Mouse (Mus musculus): ENCODE measurements around the gene Cdr2l.
A peak's percentile ranks its signal among the peaks of the same experiment; 100 is the strongest.

Gene Cdr2l

DNA sequence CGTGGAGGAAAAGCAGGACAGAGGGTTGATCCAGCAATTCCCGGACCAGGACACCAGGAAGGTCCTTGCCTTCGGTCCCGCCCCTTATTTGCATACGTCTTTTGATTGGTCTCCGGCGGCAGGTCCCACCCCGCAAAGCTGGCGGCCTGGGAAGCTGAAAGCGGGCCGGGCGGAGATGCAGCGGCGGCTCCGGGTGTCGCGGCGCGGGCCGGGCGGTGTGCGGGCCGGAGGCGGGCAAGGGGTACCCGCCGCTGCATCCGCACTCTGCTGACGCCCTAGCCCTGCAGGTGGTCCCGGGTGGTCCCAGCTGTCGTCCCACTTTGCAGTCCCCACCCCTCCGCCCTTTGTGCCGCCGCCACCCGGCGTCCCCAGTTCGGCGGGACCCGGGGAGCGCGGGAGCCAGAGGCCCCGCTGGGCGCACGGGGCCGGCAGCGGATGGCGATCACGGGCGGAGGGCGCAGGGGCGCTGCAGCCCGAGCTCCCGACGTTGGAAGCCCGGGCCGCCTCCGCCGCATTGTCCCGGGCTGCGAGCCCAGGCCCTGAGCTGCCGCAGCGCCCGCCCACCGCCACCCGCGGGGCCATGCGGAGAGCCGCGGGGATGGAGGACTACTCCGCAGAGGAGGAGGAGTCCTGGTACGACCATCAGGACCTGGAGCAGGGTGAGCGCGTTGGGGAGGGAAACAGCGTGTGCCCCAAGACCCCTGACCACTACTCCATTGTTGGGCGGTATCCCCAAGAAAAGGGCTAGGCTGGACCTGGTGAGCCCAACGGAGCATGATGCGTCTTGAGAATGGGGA, at the start of gene Cdr2l:
TSS of gene Cdr2l (plus strand) at position 174 of the 797 bp plus-strand sequence.
- DNase-seq = peak; percentile 93 to 97

DNA sequence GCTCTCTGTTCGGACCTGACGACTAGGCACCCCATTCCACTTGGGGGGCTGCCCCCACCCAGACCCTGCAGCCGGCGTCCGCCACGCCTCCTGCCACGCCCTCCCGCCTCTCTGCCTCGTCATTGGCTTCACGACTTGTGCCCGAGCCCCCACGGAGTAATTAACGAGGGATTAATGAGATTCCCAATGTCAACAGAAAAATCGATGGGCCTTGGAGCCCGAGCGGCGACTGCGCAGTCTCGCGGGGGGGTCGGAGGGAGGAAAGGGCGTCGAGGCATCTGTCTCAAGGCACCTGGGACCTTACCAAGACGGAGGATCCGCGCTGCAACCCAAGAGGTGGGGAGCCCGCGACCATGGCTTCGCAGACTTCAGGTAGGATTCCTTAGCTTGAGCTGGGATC, 47.2 kb upstream of the Cdr2l start, which contains the start of gene Otop3:
TSS of gene Otop3 (plus strand) at position 201 of the 400 bp plus-strand sequence.
- DNase-seq = no peak

DNA sequence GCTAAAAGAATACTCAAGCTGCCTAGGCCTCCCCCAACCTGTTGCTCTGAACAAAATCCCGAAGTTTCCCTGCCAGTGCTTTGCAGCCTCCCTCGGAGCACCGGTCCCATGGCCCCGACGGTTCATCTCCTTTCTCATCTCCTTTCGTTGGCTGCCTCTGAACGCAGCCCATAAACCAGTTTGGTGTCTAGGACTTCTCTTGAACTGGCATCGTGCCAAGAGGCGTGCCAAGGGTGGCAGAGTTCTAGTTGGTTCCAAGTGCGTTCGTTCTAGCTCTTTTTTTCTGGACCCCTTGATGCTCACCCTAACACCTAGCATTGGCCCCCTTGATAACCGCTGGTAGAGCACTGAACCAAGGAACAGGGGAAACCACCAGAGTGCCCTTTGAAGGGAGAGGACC, 46.5 kb upstream of the Cdr2l start:
- DNase-seq = no peak

DNA sequence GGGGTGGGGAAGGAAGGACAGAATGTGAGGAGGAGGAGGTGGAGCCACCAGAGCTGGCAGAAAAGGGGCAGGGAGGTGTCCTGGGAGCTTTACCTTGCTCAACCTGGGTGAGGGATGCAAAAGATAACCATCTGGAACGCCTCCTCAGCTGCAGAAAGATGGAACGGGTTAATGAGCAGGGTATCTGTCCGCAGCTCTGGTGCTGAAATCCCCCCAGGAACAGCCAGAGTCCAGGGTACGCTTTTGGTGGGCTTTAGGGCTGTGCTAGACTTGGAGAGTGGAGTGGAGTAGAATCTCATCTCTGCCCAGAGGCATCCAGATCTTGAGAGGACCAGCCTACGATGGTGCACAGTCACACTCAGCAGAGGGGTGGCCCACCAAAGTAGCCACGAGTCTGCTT, 45.6 kb upstream of the Cdr2l start:
- no peak for DNase-seq

DNA sequence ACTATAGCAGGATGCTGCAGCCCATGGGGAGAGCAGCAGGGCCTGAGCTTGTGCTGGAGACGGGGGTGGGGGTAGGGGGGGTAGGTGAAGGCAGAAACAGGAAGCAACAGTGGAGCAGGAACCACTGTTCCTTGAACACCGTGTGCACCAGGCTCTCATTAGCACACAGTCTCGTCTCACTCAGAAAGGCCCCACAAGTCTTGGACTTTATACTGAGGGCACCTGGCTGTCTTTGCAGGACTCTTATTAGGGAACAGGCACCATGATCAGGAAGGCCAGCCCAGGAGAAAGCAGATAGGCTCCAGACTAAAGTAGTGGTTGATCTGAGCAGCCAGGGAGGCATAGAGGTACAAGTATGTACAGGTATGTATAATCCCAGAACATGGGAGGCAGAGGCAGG, 44.4 kb upstream of the Cdr2l start:
- DNase-seq = no peak

DNA sequence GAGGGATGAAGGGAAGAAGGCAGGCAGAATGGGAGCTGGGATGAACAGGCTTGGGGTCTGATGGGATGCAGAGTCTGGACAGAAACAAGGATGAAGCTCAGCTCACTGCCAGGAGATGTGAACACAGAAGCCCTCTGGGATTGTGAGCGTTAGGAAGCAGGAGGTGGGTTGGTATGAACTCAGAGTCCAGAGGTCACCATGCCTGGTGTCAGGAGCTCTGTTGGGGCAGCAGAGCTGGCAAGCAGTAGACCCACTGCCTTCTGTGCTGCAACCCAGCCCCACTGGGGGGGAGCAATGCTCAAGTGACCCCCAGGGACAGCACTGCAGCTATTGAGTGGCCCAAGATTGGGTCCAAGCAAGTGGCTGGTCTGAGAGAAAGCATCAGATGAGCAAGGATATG, 43.9 kb upstream of the Cdr2l start:
- DNase-seq = no peak

DNA sequence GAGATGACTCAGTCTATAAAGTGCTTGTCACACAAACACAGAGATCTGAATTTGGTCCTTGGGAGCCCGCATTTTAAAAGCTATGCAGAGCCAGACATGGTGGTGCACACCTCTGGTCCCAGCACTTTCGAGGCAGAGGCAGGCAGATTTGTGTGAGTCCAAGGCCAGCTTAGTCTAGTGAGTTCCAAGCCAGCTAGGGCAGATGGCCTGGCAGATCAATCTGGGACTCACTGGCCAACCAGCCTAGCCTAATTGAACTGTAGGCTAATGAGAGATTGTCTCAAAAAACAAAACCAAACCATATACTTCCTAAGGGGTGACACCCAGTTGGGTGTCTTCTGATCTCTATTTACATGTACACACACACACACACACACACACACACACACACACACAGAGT, 40.5 kb upstream of the Cdr2l start:
- no peak for DNase-seq

DNA sequence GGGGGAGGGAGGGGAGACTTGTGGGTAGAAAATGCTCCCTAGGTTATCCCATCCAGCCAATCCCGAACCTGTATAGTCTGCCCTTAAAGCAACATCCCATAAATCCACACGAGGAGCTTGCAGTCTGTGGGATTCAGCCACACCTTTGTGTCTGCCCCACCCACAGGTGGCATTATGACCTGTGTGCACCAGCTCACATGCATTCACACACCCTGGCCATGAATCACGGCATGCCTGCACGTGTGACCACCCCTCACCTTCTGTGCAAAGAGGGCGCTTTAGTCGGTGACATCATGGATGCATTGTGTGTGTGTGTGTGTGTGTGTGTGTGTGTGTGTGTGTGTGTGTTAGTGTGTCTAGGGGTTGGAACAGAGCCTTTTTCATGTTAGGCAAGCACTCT, 39.9 kb upstream of the Cdr2l start:
- DNase-seq = no peak

DNA sequence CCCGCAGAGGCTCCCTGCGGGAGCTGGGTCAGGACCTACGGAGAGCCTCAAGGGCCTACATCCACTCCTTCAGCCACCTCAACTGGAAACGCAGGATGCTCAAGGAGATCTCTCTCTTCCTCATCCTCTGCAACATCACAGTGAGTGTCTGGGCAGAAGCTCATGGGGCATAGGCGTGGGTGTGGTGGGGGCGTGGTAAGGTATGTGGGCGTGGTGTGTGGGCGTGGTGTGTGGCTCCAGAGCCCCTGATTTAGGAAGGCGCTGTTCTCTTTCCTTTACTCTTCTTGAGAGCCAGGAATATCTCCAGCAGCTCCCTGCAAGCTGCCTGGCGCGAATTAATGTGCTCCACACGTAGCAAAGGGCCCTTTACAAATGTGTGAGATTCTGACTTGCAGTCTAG, 36.7 kb upstream of the Cdr2l start:
- no peak for DNase-seq

DNA sequence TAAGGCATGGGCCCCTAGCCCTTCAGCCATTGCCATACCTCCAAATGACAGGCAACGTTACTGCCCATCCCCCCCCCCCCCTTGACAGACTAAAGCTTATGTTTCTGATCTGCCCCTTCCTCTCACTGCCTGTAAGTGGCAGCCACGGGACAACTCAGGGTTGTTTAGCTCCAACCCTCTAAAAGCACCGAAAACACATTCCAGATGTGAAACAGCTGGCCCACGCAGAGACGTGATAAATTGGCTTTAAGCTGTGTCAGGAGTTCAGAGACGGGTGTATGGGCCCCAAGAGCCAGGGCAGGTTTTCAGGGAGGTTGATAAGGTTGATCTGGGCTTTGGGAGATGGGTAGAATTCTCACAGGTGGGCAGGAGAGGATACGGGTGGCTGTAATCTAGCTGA, 36.2 kb upstream of the Cdr2l start:
- DNase-seq = no peak

DNA sequence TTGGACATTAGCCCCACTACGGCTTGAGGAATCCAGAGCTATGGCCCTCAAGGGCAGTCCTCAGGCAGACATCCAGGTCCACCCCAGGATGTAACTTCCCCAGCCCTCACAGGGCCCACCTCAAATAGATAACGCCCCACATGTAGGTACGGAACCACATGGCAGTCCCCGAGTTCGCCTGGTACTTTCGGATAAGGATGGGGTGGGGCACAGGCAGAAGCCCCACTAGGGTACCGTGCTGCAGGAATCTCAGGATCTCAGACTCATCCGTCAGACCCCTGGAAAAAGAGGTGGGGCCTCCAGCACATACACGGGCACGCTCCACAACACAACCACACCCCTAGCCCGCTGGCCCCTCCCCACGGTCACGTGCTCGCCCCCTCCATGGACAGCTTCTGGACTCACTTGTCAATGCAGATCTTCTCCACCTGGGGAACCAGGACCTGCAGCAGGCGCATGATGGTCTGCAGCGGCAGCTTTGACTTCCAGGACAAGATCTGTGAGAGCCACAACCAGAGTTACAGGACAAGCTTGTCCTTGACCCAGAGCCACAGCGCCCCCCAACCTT, 33.0 kb upstream of the Cdr2l start:
- no peak for DNase-seq

DNA sequence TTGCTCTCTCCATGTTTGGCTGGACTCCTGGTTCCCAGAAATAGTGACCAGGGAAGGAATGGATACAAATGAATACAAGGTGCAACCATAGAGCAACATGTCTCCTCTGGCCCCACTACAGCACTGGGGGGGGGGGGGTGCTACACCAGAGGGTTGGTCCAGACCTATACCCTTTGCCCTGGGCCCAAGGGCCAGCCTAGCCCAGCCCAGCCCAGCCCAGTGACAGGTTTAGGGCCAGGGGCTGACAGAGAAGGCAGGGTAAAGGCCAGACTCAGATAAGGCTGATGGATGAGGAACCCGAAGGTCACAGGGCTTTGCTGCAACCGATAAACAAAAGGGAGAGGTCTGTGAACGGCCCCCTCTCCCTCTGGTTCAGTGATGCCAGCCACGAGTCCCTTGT, 31.7 kb upstream of the Cdr2l start:
- no peak for DNase-seq

DNA sequence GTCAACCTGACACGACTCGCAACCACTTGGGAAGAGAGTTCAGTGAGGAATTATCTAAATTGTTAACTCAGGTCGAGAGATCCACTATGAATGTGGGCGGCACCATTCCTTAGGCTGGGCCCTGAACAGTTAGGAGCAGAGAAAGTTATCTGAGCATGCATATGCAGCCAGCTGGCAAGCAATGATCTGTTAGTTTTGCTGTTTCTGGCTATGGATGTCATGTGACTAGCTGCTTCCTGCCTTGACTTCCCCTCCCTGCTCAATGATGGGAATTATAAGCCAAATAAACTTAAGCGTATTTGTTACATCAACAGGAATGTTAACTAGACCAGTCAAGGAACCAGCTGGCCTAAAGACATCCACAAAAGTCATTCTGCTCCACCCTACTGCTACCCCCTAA, 28.3 kb upstream of the Cdr2l start:
- DNase-seq = no peak

DNA sequence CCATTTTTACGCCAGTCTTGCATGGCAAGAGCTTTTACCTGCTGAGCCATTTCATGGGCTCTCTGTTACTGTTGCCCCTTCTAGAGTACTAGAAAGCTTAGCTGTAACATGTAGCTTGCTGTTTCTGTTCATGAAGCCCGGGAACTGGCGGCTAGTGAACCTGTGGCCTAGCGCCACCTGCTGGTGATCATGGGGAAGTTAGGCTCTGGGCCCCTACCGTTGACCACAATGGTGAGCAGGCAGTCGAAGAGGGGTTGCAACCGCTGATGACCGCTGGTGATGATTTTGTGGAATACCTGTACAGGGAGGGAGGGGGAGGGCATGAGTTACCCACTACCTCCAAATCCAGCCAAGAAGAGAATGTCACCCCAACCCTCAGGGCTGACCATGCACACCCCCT, 27.5 kb upstream of the Cdr2l start:
- DNase-seq = peak; percentile 75 to 86

DNA sequence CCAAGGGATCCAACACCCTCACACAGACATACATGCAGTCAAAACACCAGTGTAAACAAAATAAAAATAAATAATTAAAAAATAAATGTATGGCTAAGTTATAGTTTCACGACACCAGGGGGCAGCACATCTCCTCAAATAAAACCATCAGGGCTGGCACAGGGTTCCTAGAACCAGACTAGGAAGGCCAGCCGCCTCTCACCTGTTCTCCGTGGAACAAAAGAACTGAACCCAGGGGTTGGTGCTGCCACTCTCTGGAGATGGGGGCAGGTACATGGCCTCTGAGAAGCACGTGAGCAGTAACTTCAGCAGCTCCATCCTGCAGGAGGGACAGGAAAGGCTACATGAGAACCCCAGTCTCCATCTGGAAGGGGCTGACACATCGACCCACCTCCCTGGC, 23.2 kb upstream of the Cdr2l start:
- peak; percentile 82 to 90 for DNase-seq

DNA sequence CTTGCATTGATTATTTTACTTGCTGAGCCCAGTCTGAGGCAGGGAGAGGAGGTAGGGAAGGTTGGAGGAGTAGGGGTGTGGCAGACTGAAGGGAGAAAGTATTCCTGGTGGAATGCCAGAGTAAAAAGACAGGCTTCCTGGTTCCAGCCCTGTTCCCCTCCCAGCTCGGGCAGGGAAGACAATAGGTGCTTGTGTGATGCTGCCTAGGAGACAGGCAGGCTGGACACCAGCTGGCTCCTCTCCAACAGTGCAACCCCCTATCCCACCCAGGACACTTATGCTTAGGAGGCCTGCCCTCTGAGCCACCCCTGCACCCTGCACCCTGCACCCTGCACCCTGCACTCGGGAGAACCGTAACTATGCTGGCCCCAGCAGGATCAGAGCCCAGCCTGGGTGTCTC, 22.4 kb upstream of the Cdr2l start:
- no peak for DNase-seq

DNA sequence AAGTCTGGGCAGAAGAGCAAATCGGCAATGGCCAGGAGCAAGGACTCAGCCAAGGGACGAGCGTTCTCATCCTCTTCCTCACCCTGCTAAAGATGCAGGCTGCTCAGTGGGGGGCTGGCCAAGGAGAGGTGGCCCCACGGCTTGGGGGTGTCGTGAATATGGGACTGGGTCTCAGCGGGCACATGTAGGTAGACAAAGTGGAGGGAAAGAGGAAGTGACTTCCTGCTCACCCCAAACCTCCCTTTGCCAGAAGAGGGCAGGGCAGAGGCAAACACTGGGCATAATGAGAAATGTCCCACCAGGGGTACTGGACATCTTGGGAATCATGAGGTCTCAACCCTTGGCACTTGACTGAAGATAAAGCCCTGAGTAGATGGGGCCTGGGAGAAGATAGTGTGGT, 22.0 kb upstream of the Cdr2l start:
- DNase-seq = no peak

DNA sequence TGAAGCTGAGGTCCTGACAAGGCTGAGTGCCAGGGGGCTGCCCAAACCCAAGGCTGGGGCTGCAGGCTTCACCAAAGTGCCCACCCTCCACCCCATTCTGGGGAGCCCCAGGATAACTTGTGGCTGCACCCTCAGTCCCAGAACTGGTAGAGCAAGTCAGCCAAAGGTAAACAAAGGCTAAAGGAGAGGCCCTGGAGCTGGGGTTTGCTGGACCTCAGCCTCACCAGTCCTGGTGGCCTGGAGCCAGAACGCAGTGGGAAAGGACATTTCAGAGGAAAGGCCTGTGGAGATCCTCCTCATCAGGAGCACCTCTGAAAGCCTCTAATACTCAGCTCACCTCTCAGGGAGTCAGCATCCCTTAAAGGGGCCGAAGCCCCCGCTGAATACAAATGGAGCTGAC, 17.6 kb upstream of the Cdr2l start:
- peak; percentile 44 to 48 for DNase-seq

DNA sequence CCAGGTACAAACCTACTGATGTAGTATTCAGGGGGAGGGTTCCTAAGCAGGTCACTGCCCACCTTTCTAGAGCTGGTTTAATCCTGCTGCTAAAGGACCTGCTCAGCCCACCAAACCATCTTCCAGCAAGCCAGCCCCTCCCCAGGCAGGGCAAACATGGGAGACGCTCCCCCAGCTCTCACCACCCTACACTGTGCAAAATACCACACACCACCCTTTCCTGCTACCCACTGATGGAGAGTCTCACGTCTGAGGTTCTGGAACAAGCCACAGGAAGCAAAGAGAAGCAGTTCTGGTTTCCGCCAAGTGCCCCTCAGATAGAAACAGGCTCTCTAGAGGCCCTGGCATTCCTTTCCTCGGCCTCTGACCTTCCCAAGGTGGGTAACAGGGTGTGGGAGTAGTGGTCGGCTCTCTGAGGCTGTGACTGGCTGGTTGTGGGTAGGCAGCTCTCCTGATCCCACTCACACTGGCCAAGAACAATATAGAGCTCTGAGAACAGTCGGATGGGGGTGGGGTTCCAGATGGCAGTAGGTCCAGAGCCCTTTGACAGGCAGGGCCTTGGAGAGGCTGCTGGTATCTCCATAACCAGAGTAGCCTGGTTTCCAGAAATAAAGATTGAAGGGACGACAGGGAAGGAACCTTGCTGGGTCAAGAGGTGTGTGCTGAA, 15.5 kb upstream of the Cdr2l start:
- DNase-seq = peak; percentile 53 to 65

DNA sequence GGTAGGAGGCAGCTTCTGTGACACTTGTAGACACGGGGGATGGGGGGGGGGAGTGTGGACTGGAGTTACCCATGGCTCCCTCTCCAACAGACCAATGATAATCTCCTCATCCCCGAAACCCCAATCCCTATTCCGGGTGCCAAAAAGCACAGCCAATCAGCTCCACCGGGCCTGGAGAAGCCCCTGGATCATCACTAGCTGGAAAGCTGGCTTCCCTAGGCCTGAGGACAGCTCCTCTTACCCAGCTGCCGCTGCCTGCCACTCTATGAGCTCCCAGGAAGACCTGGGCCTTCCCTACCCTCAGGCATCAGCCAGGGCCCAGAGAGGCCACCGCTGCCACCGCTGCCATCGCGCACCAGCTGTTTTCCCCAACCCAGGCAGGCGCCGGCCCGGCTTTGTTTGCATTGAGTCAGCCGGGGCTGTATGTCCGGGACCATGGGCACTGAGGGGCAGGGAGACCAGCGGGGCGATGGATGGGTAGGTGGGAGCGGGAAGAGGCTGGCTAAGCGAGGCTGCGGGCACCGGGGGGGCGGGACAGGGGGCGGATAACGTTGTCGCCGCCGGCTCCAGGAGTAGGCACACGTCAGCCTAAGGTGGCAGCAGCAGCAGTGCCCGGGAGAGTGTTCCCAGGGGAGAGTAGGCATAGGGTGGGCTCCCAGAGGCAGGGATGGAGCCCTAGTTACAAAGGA, 14.9 kb upstream of the Cdr2l start:
- DNase-seq = peak; percentile 63 to 74

DNA sequence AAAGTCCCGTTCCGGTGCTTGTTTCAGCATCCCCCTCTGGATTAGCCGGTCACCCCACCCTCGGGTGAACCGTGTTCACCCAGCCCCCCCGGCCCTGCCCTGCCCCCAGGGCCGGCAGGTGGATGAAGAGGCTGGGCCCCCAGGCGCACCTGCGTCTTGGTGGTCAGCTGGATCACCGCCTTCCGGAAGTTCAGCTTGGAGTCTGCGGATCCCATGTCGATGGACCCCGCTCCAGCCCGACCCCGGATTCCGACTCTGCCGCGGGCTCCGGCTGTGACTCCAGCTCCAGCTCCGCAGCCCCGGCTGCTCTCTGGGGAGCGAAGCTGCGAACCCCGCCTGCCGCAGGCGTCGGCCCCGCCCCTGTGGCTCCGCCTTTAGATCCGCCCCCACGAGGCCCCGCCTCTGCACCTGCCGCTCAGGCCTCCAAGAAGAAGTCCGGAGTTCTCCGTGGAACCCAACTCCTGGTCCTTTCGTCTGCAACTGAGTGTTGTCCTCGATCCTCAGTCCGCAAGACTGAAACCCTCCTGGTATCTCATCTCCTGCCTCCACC, 14.2 kb upstream of the Cdr2l start, which contains the start of gene Hid1:
TSS of gene Hid1 (minus strand) at position 362 of the 550 bp plus-strand sequence.
- peak; percentile 94 for DNase-seq

DNA sequence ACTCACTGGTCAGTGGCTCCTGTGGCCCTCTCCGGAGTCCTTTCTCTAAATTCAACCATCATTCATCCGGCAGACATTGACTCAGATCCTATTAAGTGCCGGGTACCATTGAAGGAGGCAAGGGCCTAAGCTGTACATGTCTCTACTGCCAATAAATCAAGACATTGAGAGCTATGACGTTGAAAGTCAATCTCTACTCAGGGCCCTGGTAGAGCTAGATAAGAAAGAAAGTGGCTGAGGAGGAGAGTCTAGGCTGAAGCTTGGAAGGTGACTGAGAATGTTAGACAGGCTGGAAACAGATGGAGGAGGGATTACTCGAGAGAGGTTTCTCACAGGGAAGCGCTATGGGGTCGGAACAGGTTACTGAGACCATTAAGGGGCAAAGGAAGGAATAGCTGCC, 11.3 kb upstream of the Cdr2l start:
- DNase-seq = no peak

DNA sequence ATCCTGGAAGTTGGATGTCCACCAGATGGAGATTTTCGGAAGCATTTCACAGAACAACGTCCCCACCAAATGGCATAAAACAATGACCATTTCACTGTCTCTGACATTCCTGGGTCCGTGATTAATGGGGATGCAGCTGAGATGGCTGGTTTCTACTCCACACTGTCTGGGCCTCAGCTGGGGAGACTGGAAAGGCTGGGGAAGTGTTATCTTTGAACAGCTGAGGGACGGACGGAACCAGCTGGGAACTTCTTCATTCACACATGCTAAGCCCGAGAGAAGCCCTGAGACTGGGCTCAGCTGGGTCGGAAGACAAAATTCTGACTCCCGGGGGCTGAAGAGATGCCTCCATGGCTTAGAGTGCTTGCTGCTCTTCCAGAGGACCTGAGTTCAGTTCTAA, 10.4 kb upstream of the Cdr2l start:
- DNase-seq = no peak

Data from cerebellum, adult 18-20 months (tissue).